Mouse (Mus musculus) bone marrow, adult 2 months (tissue): ENCODE results near the gene Slco4c1.

ENCODE experiments used
- CTCF ChIP-seq: fragments of 200-500 bp; IDR thresholded peaks from 2 replicates; pipeline ENCODE4 v1.5.1; 2011; ENCODE audit warnings: low read length, control low read depth; ENCODE audit not compliant: control insufficient read depth, insufficient read depth
- POLR2A ChIP-seq: fragments of 200-500 bp; IDR thresholded peaks from 2 replicates; pipeline ENCODE4 v1.6.1; 2011; ENCODE audit warnings: low read depth, mild to moderate bottlenecking, control low read depth, low read length, borderline replicate concordance; ENCODE audit not compliant: control insufficient read depth

DNA sequence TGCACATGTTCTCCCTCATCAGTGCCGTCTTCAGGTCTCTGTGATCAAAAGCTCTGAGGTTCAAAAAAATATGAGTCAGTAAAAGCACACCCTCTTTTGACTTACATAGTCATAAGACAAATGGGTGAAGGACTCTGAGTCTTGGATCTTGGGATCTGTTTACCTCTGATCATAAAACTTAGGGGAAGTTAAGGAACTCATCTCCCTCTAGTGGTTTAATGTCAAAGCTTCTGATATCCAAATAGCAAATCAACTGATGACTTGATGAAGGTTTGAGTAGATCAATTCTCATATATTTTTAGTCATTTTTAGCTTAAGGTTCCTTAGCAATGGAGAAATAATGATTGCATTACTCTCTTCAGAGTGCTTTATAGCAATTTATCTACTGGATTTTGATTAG is 82.7 kb downstream of the Slco4c1 start:
- TF ChIP-seq POLR2A, result no peak
- TF ChIP-seq CTCF, result no peak
